Mouse (Mus musculus): ENCODE measurements at regions not wholly inside any gene's neighbourhood (a gene's known extent, or its start where the extent isn't known, plus 50 kb on each side); places are given as distances from the start of the nearest gene placed in this dataset.

- DNase-seq (ENCODE audit: low spot score) = no peak
Measured at GRCm38 (mm10) chr9:120764663-120765062, 164.4 kb upstream of the Ctnnb1 start.

DNA sequence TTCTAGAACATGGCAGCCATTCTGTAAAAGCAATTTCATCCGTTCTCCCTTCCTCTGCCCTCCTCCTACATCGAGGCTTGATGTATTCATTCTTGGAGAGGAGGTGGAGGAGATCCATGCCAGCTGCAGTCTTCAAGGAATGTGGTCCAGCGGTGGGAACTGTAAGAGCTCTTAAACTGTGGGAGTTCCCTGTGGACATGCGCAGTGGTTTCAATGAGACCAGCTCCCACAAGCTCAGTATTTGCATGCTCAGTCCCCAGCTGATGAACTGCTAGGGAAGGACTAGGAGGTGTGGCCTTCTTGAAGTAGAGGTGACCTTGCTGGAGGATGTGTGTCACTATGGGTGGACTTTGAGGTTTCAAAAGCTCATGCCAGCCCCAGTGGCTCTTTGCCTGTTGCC lies 163.7 kb upstream of the Ctnnb1 start:
- DNase-seq (ENCODE audit: low spot score) = no peak

- DNase-seq (ENCODE audit: low spot score) = no peak
Measured at GRCm38 (mm10) chr9:120766881-120767280, 162.1 kb upstream of the Ctnnb1 start.

DNA sequence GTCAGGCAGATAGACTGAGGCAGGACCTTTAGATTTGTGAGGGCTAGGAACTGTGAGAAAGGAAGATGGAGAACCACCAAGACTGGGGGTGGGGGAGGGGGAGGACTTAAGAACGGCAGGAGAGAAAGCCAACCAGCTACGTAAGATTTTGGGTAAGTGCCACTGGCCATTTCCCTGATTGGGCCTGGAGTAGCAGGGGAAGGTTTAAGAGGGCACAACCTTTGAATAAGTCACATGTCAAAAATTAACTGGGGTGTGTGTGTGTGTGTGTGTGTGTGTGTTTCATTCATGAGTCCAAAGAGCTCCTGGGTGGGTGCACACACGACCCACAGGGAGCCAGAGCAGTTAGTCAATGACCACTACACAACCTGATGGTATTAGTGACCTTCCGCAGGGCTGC lies 161.6 kb upstream of the Ctnnb1 start:
- DNase-seq (ENCODE audit: low spot score) = no peak

- DNase-seq (ENCODE audit: low spot score) = no peak
Measured at GRCm38 (mm10) chr9:120769056-120769455, 160.0 kb upstream of the Ctnnb1 start.

DNA sequence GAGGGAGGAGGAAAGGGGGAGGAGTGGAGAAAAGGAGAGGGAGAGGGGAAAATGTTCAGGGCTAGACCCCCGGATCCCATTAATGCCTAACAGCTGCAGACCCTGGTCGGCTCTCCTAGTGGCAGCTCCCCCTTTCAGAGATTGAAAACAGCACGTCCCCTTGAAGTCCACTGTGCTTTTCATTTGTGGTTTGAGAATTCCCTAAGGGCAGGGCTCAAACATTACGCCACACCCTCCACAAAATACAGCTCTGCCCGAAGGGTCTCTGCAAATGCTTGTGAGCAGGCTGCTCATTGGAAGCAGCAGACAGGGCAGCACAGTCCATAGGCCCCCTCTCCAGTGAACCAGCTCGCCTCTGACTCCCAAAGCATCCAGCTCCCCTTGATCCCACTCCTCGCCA lies 159.3 kb upstream of the Ctnnb1 start:
- DNase-seq (ENCODE audit: low spot score) = no peak

GRCm38 (mm10) chr9:120770886-120771285 lies 158.1 kb upstream of the Ctnnb1 start:
- DNase-seq (ENCODE audit: low spot score) = no peak

DNA sequence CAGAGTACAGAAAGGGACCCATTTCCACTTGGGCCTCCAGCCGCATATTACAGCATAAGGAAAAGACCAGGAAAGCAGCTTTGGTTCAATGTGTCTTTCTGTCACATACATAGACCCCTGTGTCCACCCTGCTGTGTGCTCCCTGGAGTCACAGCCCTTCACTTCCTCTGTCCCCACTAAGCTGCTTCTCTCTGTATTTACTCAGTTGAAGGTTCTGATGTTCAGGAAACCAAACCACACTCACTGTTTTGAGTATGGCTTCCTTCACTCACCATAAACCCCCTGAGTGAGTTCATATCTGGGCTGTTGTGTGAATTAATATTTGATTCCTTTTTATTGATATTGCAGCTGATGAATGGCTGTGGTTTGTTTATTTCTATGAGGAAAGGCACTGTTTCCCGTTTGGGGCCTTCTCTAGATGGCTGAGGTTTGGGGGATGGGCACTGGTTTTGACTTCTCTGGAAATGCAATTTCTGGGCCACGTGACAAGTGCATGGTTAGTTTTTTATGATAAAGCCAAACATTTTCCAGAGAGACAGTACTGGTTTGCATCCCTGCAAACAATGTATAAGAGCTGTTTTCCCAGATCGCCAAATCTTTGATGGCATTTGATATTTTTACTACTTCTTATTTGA lies 157.0 kb upstream of the Ctnnb1 start:
- DNase-seq (ENCODE audit: low spot score) = no peak

- DNase-seq (ENCODE audit: low spot score) = no peak
Measured at GRCm38 (mm10) chr9:120774251-120774650, 154.8 kb upstream of the Ctnnb1 start.

DNA sequence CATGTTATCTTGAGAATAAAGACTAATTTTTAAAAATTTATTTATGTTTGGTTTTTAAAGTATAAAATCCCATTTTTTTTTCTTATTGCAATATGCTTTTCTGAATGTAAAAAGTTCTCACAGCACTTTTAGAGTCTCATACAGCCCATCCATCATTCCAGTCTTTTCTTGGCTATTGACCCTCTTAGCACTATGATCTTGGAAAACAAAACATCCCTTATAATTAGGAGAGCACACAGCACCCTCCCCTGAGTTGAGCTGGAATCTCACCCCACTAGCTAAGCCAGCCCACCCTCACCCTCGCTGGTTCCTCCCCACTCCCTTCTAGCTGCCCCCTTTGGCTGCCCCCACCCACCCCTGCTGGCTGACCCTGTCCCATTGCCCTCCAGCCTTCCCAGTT lies 154.2 kb upstream of the Ctnnb1 start:
- no peak for DNase-seq (ENCODE audit: low spot score)

DNA sequence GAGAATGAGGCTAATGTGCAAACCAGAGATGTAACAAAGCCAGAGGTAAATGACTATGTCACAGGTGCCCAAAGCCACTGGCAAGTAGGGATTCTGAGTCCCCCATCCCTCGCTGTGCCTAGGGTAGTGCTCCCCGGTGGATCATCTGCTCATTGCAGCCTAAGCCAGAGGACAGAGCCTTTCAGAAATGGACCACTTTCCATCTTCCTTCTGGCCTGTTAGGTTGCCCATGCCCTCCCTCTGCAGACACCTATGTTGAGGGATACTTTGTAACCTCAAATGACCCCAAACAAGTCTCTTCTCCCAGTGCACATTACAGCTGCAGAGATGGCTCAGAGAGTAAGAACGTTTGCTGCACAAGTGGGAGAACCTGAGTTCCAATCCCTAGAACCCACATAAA lies 153.3 kb upstream of the Ctnnb1 start:
- DNase-seq (ENCODE audit: low spot score) = peak; percentile 8

DNA sequence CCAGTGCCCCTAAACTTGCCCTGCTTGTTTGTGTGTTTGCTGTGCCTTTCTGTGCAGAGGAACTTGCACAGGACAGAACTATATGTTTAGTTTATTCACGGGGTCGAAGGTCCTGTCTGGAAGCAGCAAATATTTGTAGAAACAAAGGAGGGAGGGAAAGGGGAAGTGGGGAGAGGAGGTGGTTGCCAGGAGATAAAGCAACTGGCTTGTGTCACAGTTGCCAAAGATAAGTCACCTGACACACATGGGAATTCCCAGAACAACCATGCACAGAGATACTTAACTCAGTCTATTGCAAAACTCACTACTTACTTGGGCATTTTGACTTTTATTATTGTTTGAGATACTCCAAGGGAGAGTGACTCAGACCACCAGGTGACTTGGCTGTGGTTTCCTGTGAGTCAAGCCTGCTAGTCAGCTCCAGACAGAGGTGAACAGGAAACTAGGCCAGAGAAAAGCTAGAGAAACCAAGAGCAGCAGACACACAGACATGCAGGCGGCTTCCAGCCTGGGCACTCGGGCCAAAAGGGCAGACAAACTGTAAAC lies 152.5 kb upstream of the Ctnnb1 start:
- peak; percentile 44 for DNase-seq (ENCODE audit: low spot score)

DNA sequence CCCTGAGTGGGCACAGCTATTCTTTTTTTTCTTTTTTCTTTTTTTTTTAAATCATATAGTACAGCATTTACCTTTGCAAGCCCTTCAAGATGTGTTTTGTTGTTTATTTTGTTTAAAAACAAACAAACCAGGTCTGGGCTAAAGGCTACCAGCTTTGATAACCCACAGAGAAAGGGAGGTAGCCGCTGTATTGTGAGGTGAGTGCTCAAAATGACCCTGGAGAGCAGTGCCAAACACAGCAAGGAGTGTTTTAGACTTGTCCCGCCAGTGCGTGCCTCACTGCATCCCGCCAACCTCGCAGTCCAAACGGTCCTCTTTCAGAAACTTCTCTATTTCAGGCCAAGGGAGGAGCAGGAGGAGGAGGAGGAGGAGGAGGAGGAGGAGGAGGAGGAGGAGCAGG lies 152.0 kb upstream of the Ctnnb1 start:
- no peak for DNase-seq (ENCODE audit: low spot score)

- DNase-seq (ENCODE audit: low spot score) = no peak
Measured at GRCm38 (mm10) chr9:120777501-120777900, 151.5 kb upstream of the Ctnnb1 start.

- DNase-seq (ENCODE audit: low spot score) = no peak
Measured at GRCm38 (mm10) chr9:120778423-120778822, 150.6 kb upstream of the Ctnnb1 start.

DNA sequence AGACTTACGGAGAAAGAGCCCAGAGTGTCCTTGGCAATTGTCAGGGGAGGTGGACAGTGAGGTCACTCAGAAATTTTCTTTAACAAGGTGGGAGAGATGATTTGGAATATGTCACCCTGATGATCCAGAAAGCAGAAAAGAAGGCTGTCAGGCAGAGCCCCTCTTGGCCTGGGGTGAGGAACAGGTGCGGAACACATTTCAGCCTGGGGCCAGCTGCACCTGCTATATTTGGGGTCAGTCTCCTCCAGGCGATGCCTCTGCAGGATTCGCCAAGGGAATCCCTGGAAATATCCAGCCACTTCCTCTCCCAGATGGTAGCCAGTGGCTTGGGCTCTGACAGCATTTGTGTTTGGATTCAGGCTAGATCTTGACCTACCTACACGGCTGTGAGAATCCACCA lies 134.8 kb upstream of the Ctnnb1 start:
- DNase-seq (ENCODE audit: low spot score) = no peak

GRCm38 (mm10) chr9:120796111-120796880 lies 132.7 kb upstream of the Ctnnb1 start:
- peak; percentile 62 for DNase-seq (ENCODE audit: low spot score)

GRCm38 (mm10) chr9:120797996-120798663 lies 130.9 kb upstream of the Ctnnb1 start:
- no peak for DNase-seq (ENCODE audit: low spot score)

GRCm38 (mm10) chr9:120798901-120799300 lies 130.1 kb upstream of the Ctnnb1 start:
- DNase-seq (ENCODE audit: low spot score) = peak; percentile 61

DNA sequence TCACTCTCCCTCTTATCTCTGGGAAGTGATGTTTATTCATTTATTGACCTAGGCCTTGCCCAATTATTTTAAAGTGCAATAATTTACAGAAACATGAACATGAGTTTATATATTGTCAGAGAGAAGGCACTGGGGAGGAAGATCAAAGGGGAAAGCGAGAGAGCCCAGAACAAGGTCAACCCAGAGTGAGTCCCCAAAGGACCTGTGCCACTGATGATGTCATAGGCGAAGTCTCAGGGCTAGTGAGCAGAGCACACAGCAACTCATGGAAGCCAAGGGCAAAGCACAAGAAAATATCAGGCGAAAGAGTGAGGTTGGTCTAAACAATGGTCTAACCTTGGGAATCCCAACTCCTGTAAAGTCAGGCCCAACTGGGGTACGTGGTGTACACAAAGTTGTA lies 126.4 kb upstream of the Ctnnb1 start:
- no peak for DNase-seq (ENCODE audit: low spot score)

DNA sequence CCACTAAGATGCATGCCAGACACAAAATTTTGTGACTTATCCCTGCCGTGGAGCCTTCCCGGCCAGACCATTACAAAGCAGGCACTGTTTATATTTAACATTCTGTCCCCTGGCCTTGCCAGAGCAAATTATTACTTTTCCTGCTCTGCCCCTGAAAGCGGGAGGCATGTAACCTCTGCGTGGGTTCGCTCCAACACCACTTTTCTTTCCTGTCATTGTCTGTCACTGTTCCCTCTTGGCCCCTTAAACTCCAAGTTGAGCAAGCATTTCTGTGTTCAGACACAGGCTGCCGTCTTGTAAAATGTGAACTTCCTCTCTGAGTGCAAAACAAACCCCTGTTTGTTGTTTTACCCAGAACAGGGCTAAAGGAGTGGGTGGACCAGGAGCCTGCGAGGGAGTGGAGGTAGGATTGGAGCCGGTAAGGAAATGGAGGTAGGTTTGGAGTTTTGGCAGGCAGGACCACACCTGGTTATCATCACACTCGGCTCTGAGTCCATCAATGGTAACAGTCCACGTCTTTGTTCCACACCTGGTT lies 124.2 kb upstream of the Ctnnb1 start:
- DNase-seq (ENCODE audit: low spot score) = no peak

Measured in thymus, postnatal 0 days (tissue).